Mouse (Mus musculus): ENCODE results near the gene Olfr577. TPM values are rescaled to one million over a fixed set of nuclear protein-coding genes. Genes with fewer than 3 reads are reported as not detected.

The Olfr577 gene
- not detected for total RNA-seq (2021)
- long read RNA-seq, experiment 1: 0 reads
- long read RNA-seq, experiment 2: 0 reads

DNA sequence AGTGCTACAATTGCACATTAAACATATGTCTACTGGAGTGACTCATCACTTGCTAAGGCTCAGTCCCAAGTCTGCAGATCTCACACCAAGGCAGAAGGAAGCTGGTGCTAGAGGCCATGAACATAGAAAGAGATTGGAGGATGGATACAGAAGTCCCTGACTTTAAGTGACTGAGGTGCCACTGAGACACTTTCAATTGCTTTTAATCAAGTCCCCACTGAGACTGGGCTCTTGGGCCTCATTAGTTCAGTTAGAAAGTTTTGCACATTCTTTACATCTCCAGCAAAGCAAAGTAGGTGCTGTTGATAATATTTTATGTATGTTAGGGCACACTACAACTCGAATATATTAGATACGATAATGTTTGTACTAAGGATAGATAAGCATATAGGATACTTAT is at the start of gene Olfr577:
Olfr577 (minus strand) TSS at position 101 of the 400 bp plus-strand sequence.
- DNase-seq (ENCODE audit: low spot score): no peak

DNA sequence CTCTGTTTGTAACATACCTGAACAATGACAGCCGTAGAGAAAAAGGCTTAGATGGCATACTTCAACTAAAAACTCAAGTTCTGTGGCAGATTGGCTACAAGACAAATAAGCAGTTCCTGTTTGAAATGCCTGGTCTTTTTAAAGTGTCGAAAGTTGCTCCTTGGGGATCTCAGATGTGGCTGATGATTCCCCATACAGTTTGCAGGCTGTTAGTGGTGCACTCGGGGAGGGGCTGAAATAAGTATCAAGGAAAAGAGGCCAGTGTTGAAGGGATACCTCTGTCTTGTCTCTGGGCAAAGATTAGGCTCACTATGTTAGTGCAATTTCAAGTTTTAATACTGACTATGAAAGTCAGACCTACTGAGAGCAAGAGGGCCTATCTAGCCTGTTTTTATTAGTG is 13.5 kb upstream of the Olfr577 start, which contains the start of gene Olfr578:
Olfr578 (minus strand) TSS at position 101 of the 400 bp plus-strand sequence.
- no peak for DNase-seq (ENCODE audit: low spot score)

DNA sequence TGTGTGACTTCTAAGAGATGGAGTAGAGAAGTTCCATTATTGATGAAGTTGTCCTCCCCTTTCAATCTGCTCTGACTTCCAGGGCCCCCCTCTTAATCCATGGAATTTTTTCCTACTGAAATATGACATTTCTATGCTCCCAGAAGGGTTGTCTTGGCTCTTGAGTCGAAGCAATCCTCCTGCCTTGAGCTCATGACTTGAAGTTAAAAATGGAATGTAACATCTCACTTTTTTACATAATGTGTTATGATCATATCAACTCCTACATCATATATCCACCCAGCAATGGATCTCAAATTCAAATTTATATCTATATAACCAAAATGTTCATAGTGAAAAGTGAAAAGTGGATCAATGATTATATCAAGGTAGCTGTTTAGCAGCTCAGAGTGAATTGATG is 1.3 kb downstream of the Olfr577 start:
- DNase-seq (ENCODE audit: low spot score): no peak

DNA sequence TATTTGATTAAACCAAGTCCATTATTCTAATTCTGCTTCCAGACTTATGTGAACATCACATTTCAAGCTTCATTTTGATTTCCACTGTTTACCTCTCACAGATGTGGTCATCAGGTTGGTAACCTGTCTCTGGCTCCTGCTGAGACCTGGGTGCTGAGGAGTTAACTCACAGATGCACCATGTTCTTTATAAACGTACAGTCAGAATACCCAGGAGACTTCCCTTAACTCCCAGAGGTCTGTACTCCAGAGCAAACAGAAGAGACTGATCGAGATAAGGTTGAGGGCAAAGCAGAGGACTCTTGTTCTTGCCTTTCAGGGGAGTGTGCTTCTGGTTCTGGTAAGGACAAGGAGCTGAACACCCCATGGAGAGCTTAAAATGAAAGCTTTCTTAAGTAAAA is 13.4 kb downstream of the Olfr577 start, which contains the start of gene Olfr576:
Olfr576 (plus strand) TSS at position 301 of the 400 bp plus-strand sequence.
- no peak for DNase-seq (ENCODE audit: low spot score)

DNA sequence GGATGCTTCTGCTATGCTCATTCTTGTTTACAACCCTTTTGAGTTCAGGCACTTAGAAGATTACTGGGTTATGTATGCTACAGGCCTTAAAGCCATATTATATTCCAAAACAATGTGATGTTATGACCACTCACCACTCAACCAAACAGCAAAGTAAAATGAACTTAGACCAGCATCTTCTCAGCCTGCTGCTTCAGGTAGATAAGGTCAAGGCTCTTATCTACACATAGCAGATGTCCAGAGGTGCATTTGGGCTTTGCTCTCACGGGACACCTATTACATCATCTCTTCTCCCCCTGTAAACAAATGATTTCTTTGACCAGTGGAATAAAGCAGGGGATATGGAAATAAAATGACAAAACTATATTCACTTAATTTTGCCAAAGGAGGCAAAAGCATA is 17.1 kb downstream of the Olfr577 start, which contains the start of gene Olfr575:
Olfr575 (minus strand) TSS at position 183 of the 400 bp plus-strand sequence.
- no peak for DNase-seq (ENCODE audit: low spot score)

DNA sequence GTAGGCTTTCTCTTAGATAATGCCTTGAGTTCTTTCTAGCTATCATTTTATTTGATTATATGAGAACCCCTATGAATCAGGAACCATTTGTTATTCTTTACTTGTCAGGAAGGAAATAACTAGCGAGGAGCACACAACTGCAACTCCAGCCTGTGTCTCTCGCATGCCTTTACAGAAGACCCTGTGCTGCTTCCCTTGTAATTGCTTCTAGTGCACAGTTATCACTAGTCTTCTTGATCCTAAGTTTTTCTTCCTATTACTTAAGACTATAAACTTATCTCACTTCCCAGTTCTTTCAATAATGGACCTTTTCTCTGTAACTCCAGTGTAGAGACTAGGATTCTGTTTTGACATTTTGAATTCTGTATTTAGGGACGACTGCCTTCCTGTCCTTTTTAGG is 17.6 kb downstream of the Olfr577 start:
- no peak for DNase-seq (ENCODE audit: low spot score)

DNA sequence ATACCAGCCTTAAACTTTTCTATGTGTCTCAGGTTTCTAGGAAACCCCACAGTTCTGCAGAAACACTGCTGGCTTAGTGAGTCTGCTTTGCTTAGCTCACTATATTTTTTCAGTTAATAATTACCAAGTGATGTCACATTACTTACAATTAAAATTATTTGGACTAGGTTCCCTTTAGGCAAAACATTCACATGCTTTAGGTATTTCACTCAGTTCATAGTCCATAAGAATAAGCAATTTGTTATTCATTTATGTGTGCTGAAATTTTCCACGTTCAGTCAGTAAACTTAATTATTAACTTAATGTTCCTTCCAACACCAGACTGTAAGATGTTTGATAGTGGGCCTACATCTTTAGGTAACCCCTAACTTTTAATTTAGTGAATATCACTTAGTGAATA is 25.0 kb downstream of the Olfr577 start:
- DNase-seq (ENCODE audit: low spot score): no peak

DNA sequence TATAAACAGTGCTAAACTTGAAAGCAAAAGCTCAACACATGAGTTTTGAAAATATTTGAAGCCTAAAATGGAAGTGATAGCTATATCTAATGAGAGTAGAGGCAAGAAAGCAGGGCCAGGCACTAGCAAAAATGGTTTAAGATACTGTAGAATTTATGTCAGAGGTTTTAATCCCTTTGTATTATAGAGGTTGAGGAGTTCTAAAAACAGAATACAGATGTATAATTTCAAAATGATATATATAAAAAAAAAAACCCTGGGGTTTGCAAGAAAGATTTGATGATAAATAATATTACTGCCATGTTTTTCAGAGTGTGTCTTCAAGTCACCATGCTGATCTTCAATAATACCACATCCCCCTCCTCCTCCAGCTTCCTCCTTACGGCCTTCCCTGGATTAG is 27.6 kb downstream of the Olfr577 start, which contains the start of gene Olfr574:
Olfr574 (plus strand) TSS at position 301 of the 400 bp plus-strand sequence.
- DNase-seq (ENCODE audit: low spot score): no peak

DNA sequence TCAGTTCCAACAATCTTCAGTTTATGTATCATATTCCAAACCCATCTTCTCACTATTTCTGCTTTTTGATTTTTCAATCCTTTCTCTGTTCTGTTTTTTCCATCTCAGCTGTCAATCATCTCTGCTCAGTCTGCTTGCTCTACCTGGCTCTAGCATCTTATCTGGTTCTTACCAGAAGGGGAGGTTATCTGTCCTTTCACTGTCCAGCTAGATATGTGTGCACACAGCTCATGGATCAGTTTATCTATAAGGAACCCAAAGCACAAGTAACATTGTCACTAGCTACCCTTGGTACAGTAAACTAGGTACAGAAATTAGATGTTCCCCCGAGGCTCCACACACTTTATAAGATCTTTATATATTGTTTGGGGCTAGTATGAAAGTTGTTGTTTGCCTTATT is 32.3 kb downstream of the Olfr577 start:
- no peak for DNase-seq (ENCODE audit: low spot score)

DNA sequence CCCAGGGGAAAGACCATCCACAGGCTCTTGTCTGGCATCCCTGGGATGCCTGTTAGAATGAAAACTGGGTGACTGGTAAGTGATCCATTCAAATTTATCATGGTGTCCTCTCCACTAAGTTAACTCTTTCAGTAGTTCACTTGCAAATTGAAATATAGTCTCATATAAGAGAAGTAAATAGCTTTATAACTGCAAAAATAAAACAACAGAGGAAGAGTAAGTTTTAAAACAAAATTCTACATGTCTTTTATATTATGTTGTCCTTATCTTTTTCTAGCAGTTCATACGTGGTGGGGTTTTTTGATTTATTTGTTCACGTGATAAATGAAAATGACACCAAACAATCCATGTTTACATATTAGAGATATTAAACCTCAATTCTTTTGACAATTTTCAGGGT is 33.3 kb downstream of the Olfr577 start, which contains the start of gene Olfr573-ps1:
Olfr573-ps1 (minus strand) TSS at position 101 of the 400 bp plus-strand sequence.
- no peak for DNase-seq (ENCODE audit: low spot score)

DNA sequence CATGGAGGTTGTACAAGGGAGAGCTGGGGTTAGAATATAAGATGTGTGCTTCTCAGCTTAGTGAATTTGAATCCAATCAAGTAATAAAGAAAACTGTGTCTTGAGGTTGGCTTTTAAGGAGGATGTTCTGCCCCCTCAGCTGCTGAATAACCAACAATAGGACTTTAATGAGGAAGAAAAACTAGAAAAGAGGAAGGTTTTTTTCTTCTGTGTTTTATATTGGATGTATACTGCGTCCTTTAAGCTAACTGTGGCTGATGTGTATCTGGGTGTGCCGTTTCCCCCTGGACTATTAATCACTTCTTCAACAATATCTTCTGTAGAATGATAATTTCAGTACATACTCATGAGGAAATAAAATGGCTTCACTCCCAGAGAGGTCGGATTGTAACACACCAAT is 48.6 kb downstream of the Olfr577 start:
- no peak for DNase-seq (ENCODE audit: low spot score)

DNA sequence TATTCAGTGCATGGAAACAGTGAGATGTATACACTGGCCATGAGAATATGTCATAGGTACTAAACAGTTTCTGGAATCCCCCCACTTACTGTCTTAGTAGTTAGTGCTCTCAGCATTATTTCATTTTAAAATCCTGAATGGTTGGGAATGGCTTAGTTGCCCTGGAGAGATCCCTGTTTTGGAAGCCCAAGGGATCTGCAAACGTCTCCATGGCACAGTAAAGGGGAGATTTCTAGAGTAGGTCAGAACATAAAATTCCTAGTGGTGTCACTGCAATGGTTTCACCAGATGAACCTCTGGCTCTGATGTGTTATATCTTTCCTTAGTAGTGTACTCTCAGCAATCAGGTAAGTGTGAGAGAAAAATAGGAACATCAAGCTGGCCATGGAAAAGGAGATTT is 51.6 kb downstream of the Olfr577 start, which contains the start of gene Olfr572:
Olfr572 (plus strand) TSS at position 301 of the 400 bp plus-strand sequence.
- DNase-seq (ENCODE audit: low spot score): no peak

Other genes with a start within 250 kb of the Olfr577 start
- gene Olfr559, start 248.5 kb downstream of the Olfr577 start, total RNA-seq (2021): not detected
- not detected for gene Olfr560, start 216.6 kb downstream of the Olfr577 start, total RNA-seq (2021)
- gene Olfr78, start 216.5 kb downstream of the Olfr577 start, total RNA-seq (2021): under 1 TPM; 0.21 to 0.40 TPM
- not detected for gene Olfr561, start 204.7 kb downstream of the Olfr577 start, total RNA-seq (2021)
- not detected for gene Olfr564, start 172.5 kb downstream of the Olfr577 start, total RNA-seq (2021)
- not detected for gene Olfr566, start 117.2 kb downstream of the Olfr577 start, total RNA-seq (2021)
- gene Olfr568, start 98.8 kb downstream of the Olfr577 start, total RNA-seq (2021): not detected
- gene Olfr569, start 85.1 kb downstream of the Olfr577 start, total RNA-seq (2021): not detected
- not detected for gene Olfr570, start 81.4 kb downstream of the Olfr577 start, total RNA-seq (2021)
- not detected for gene Olfr571, start 58.4 kb downstream of the Olfr577 start, total RNA-seq (2021)
- gene Olfr572, start 51.5 kb downstream of the Olfr577 start, total RNA-seq (2021): not detected
- not detected for gene Olfr573-ps1, start 33.4 kb downstream of the Olfr577 start, total RNA-seq (2021)
- gene Olfr574, start 27.5 kb downstream of the Olfr577 start, total RNA-seq (2021): not detected
- gene Olfr575, start 17.2 kb downstream of the Olfr577 start, total RNA-seq (2021): not detected
- gene Olfr576, start 13.3 kb downstream of the Olfr577 start, total RNA-seq (2021): not detected
- not detected for gene Olfr578, start 13.4 kb upstream of the Olfr577 start, total RNA-seq (2021)
- not detected for gene Olfr582, start 62.1 kb upstream of the Olfr577 start, total RNA-seq (2021)
- not detected for gene Olfr583, start 75.4 kb upstream of the Olfr577 start, total RNA-seq (2021)
- gene Olfr584, start 105.9 kb upstream of the Olfr577 start, total RNA-seq (2021): not detected
- gene Olfr585, start 121.8 kb upstream of the Olfr577 start, total RNA-seq (2021): not detected
- not detected for gene Olfr586, start 149.7 kb upstream of the Olfr577 start, total RNA-seq (2021)
- not detected for gene Olfr588-ps1, start 164.9 kb upstream of the Olfr577 start, total RNA-seq (2021)
- gene Olfr589, start 180.4 kb upstream of the Olfr577 start, total RNA-seq (2021): not detected
- gene Olfr591, start 202.4 kb upstream of the Olfr577 start, total RNA-seq (2021): not detected
- gene Olfr592, start 208.9 kb upstream of the Olfr577 start, total RNA-seq (2021): not detected
- not detected for gene Olfr593, start 235.9 kb upstream of the Olfr577 start, total RNA-seq (2021)
- not detected for gene Olfr594, start 241.1 kb upstream of the Olfr577 start, total RNA-seq (2021)